Mouse (Mus musculus): Measurements from ENCODE around the gene Rbks. TPM values are rescaled to one million over a fixed set of nuclear protein-coding genes. Genes with fewer than 3 reads are reported as not detected.
A peak's percentile ranks its signal among the peaks of the same experiment; 100 is the strongest.

Gene Rbks
- 1 to 10 TPM; 3.5 to 5.3 (median 4.3) TPM for total RNA-seq (2022)

GRCm38 (mm10) chr5:31696971-31697643 is at the start of gene Rbks:
Rbks (minus strand) TSS chr5:31697627.
- no peak for DNase-seq (ENCODE audit: low spot score)

DNA sequence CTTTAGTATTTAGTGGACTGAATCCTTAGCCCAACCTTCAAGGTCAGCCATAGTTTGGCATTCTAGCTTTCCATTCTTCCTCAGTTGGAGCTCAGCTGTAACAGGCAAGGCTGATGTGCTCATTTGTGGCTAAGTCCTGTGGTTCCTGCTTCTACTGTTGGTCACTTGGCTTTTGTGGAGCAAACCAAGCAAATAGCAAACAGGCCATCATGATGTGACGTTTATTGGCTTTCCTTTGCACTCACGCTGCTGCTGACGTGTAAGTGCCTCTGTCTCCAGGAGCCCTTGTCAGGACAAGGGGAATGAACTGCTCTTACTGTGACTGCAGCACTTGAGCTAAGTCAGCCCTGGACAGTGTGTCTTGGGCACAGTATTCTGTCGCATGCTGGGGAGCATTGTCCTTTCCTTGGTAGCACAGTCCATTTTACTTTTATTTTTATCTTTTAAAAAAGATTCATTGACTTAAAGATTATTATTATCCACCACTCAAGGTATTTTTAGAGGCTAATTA is 45.1 kb upstream of the Rbks start:
- DNase-seq (ENCODE audit: low spot score): no peak

DNA sequence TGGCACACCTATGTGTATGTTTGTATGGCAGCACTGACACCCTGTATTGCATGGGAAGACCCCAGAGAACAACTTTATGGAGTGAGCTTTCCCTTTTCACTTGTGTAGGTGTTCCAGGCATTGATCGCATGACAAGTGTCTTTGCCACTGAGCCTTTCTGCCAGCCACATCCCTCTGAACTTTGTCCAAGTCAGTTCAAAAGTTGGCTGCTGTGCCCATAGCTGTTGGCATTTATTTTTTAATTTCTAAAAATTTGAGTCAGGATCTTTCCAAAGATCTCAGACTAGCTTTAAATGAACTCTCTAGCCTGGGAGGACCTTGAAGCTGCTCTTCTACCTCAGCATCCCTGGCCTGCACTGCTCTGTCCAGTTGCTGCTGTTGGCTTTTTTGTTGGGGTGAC is 44.5 kb upstream of the Rbks start:
- DNase-seq (ENCODE audit: low spot score): no peak

GRCm38 (mm10) chr5:31732644-31733338 is 35.4 kb upstream of the Rbks start:
- DNase-seq (ENCODE audit: low spot score): no peak

DNA sequence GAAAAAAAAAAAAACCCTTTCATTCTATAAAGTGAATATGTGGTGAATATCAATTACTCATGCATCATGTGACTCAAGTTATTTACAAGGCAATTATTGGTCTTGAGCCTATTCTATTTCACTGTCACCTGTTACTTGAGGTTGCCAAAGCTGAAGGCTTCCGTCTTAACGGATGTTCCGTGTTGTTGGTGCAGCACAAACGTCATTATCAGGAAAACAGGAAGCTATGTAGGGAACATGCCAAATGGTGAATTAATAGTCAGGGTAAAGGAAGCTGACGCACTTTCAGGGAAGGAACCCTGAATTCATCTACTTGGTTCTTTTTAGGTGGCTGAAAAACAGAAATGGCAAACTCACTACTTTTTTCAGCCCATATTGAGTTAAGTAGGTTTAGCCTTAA is 30.0 kb upstream of the Rbks start:
- peak; percentile 76 for DNase-seq (ENCODE audit: low spot score)

DNA sequence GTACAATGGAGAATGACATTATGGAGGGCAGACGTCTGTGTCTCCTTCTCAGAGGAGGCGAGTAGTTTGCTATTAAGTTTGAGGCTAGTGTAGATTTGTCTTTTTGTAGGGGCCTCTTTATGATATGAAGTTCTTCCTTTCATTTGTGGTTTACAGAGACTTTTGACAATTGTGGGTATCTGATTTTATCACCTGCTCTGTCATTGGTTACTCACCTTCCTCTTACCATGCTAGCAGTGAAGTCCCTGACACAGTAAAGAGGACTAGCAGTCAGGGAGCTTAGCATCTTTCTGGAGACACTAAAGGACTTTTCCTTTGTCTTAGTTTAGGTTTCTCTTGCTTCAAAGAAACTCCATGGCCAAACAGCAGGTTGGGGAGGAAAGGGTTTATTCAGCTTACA is 28.5 kb upstream of the Rbks start:
- DNase-seq (ENCODE audit: low spot score): no peak

DNA sequence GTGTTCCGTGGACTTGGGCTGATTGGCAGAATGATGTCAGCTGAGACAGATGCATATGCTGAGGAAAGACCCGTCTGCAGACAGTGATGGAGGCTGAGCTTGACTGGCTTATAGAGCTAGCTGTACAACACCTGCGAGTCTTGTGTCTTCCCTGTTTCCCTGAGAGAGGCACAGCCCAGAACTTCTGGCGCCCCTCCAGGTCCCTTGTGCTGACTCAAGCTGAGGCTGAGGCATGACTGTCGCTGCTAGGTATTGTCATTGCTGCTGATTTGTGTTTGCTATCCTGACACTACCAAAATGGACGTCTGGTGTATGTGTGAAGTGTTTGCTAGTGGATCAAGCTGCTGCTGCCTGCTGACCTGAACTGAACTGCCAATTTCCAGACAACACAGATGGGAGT is 27.1 kb upstream of the Rbks start:
- DNase-seq (ENCODE audit: low spot score): no peak

- DNase-seq (ENCODE audit: low spot score): no peak
These were observed 18.2 kb upstream of the Rbks start for GRCm38 (mm10) chr5:31715486-31716150.

DNA sequence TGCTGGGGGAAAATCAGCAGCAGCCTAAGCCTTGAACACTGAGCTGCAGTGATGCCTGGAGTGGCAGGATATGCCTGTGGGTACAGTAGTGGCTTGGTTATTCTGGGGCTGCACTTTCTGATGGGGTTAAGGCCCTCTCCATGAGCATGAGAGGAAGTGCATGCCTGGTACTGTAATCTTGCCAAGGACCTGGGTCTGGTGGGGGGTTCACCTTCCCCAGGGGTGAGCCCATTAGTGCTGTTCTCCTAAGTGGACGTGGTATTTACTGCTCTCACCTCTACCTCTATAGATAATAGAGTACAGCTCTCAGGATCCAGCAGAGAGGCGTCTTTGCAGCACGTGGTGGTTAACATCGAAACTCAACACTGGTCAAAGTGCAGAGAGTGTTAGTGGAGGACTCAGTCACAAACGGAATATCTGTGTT is 16.4 kb upstream of the Rbks start:
- DNase-seq (ENCODE audit: low spot score): no peak

GRCm38 (mm10) chr5:31713280-31713711 is 15.9 kb upstream of the Rbks start:
- DNase-seq (ENCODE audit: low spot score): no peak

DNA sequence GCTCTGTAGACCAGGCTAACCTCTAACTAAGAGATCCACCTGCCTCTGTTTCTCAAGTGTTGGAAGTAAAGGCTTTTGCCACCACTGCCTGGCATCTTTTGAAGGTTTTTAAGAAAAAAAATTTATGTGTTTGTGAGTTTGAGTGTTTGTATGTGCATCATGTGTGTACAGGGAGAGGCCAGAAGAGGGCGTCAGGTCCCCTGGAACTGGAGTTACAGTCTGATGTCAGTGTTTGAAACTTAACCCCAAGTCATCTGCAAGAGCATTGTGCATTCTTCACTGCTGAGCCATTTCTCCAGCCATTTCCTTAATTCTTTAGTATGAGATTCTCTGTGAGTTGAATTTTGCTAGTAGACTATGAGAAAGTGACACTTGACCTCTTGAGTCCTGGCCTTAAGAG is 12.0 kb upstream of the Rbks start:
- DNase-seq (ENCODE audit: low spot score): no peak

DNA sequence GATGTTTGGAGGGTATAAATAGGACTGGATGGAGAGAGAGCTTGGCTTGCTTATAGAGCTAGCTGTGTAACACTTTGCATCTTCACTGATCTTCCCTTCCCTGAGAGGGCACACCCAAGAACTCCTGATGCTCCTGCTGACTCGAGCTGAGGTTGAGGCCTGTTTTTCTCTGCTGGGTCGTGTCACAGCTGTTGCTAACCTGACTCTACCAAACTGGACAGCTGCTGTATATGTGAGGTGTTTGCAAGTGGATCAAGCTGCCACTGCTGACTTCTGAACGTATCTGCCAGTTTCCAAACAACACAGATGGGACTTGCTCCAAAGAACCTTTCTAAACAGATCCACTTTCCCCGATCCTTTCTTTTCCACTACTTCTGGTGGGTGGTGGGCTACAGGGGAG is 9.4 kb upstream of the Rbks start:
- no peak for DNase-seq (ENCODE audit: low spot score)

- no peak for DNase-seq (ENCODE audit: low spot score)
These were observed 7.5 kb upstream of the Rbks start for GRCm38 (mm10) chr5:31704971-31705370.

DNA sequence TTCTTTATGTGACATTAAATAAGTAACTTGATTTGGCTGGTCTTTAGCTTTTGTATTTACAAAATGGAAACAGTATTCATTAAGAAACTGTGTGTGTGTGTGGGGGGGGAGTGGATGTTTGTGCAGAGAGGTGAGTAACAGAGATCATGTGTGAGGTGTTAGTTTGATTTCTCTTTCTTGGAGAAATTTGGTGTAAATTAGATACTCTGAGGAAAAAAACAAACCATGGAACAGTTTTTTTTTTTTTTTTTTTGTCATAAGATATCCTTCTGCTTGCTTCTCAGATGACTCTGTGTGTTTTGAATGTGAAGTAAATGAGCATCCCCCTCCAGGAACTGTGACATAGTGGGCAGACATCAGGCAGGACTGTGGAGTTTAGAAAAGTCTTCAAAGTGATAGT is 2.0 kb upstream of the Rbks start:
- DNase-seq (ENCODE audit: low spot score): no peak

GRCm38 (mm10) chr5:31698931-31699330 is 1.5 kb upstream of the Rbks start:
- DNase-seq (ENCODE audit: low spot score): no peak

DNA sequence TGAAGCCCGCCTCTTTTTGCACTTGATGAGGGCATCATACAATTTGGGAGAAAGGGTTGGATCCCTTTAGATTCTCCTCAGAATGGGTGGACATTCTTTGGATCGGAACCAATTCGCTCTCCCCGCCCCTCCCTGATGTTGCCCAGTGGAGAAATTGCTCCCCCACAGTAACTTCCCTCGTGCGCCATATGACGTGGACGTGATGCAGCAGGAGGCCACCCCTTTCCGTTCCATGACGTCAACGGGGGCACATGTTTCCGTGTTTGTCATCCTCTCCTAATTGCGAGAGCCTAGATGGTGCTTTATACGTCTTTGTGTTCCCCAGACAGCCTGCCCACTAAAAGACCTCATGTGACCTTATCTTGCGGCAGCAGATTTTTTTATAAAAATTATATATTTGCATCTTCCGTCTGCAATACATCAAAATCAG is 885 bp upstream of the Rbks start:
- DNase-seq (ENCODE audit: low spot score): peak; percentile 92

DNA sequence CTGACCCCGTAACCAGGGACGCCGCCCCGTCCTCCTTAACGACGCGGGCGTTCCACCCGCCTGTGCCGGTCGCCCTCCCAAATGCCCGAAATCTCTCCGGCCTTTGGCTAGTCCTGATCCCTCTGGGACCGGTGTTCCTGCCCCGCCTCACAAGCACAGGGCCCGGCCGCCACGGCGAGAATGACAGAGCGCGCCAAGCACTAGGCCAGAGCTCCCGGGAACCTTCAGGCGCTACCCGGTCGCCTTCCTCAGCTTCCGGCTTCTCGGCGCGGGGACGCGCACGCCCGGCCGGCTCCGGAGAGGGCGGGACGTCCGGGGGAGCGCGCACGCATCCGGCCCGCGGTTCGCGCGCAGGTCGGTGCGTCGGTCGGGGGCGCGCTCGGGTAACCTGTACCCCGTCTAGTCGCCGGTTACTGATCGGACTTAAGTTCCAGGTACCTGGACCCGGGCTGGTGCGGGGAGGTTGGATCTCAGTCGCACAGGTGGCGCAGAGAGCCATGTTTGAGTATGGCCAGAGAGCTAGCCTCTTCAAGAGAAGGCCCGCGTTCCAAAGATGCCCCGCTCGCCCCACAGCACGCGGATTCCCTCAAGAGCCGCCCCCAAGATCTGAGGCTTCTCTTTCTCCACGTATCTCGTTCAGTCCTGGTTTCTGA is 343 bp upstream of the Rbks start, which contains the start of gene Babam2:
TSS of gene Babam2 (plus strand) at position 41 of the 653 bp plus-strand sequence.
- peak; percentile 86 for DNase-seq (ENCODE audit: low spot score)

DNA sequence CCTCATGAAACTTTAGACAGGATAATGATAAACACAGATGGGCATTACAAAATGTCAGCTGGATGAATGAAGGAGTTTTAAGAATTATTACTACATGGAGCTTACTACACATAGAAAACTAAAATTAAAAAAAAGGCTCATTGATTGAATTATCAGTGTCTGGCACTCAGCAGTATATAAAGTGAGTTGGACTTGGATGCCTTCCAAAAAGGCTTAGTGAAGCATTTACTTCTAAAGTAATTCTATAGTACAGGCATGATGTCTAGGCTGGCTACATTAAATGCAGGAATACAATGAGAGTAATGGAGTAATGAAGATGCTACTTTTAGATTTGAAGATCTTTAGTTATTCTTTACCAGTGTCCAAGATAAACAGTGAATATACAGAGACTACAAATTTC is 4.2 kb downstream of the Rbks start:
- no peak for DNase-seq (ENCODE audit: low spot score)

DNA sequence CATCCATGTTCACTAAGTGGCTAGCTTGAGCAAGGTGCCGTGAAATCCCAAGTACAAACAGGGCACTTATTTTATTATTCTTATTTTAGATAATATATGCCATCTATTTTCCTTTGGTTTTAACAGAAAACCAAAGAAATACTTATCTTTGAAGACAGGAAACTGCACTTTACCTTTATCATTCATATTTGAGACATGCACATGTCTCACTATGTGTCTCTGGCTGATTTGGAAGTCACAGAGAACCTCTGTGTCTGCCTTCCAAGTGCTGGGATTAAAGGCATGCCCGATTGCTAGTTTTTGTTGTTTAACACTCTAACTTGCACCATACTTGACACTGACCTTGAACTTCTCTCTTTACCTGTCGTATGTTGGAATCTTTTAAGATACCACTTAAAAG is 9.5 kb downstream of the Rbks start:
- no peak for DNase-seq (ENCODE audit: low spot score)

- no peak for DNase-seq (ENCODE audit: low spot score)
These were observed 11.4 kb downstream of the Rbks start for GRCm38 (mm10) chr5:31686040-31686439.

GRCm38 (mm10) chr5:31682305-31682704 is 15.1 kb downstream of the Rbks start:
- no peak for DNase-seq (ENCODE audit: low spot score)

GRCm38 (mm10) chr5:31680183-31680582 is 17.2 kb downstream of the Rbks start:
- DNase-seq (ENCODE audit: low spot score): no peak
